Mouse (Mus musculus) hindbrain, embryonic 11.5 days (tissue): ENCODE measurements at regions not wholly inside any gene's neighbourhood (a gene's known extent, or its start where the extent isn't known, plus 50 kb on each side); places are given as distances from the start of the nearest gene placed in this dataset.

Experiments used
- ATAC-seq: fragments of 200-750 bp; cut with Nextera tagmentation; 2 replicates; pipeline ENCODE4 v1.8.0; 2017; ENCODE audit warnings: mild to moderate bottlenecking, moderate TSS enrichment, moderate library complexity; ENCODE audit not compliant: low FRiP score
- DNase-seq: peaks from one replicate; pipeline ENCODE4 v3.0.0-alpha.2; 2015; ENCODE audit warnings: low spot score
- H3K27ac ChIP-seq: fragments of 300-500 bp; sonication (generic); 2 replicates; pipeline ENCODE4 v1.5.1; 2014; ENCODE audit warnings: mild to moderate bottlenecking, low read depth, low read length
- H3K27me3 ChIP-seq: fragments of 300-500 bp; sonication (generic); 2 replicates; pipeline ENCODE4 v1.6.1; 2014; ENCODE audit warnings: mild to moderate bottlenecking, low read length, moderate library complexity, mixed read lengths; ENCODE audit not compliant: control insufficient read depth, insufficient read depth
- H3K36me3 ChIP-seq: fragments of 300-500 bp; sonication (generic); 2 replicates; pipeline ENCODE4 v1.6.1; 2014; ENCODE audit warnings: mild to moderate bottlenecking, low read length, moderate library complexity, mixed read lengths; ENCODE audit not compliant: control insufficient read depth, insufficient read depth
- H3K4me1 ChIP-seq: fragments of 300-500 bp; sonication (generic); replicated peaks from 2 replicates; pipeline ENCODE4 v1.6.1; 2014; ENCODE audit warnings: low read length, mixed read lengths; ENCODE audit not compliant: control insufficient read depth, insufficient read depth
- H3K4me2 ChIP-seq: fragments of 300-500 bp; sonication (generic); replicated peaks from 2 replicates; pipeline ENCODE4 v1.6.1; 2014; ENCODE audit warnings: mild to moderate bottlenecking, low read depth, low read length
- H3K4me3 ChIP-seq: fragments of 300-500 bp; sonication (generic); 2 replicates; pipeline ENCODE4 v1.5.1; 2014; ENCODE audit warnings: low read depth, low read length
- H3K9ac ChIP-seq: fragments of 300-500 bp; sonication (generic); 2 replicates; pipeline ENCODE4 v1.6.1; 2014; ENCODE audit warnings: low read depth, low read length
- H3K9me3 ChIP-seq: fragments of 300-500 bp; sonication (generic); 2 replicates; pipeline ENCODE4 v1.6.1; 2016; ENCODE audit warnings: low read length; ENCODE audit not compliant: control insufficient read depth
- WGBS: fragments of 180-500 bp; shearing (Covaris S2); extraction: QIAGEN DNeasy Blood & Tissue Kit; methylation state at CpG from one replicate; pipeline ENCODE4 v1.1.7; 2014; 5-methylcytosine and 5-hydroxymethylcytosine counted together

- DNase-seq: no peak
- WGBS: 85% methylated on average over 3 of the region's 3 CpGs
Observed at GRCm38 (mm10) chr10:117579210-117579609, 50.1 kb upstream of the Cpm start.

DNA sequence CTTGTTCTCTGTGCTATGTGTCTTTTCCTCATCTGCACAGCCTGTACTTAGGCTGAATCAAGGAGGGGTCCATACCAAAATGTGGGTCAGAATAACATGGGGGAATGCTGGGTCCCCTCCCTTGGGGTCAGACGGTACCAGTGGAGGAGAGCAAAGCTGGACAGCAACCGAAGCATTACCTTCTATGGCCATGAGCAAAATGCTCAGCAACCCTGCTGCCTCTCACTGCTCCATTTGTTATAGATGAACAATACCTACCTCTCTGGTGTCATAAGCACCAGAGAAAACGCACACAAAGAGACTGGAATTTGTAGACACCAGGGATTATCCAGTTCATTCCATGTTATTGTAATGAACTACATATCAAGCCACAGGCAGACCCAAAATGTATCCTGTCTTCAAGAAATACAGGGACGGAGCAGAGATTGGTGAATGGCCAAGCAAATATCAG, 50.6 kb upstream of the Cpm start:
- WGBS: 88% methylated on average over 4 of the region's 4 CpGs
- Histone ChIP-seq H3K27me3 (no peaks in the 10 kb centered on the region), H3K36me3 (no peaks in the 10 kb centered on the region), H3K4me3 (no peak overlapping the region), H3K27ac (no peak overlapping the region), H3K4me1 (no peaks in the 10 kb centered on the region), H3K9ac (no peak overlapping the region), H3K9me3 (no peaks in the 10 kb centered on the region), H3K4me2 (no peak overlapping the region)
- ATAC-seq: no peak
- DNase-seq: no peak

More at GRCm38 (mm10) chr10:117579210-117579609, 50.1 kb upstream of the Cpm start:
- H3K9ac ChIP-seq: no peak overlapping the region
- no peak overlapping the region for H3K4me2 ChIP-seq
- H3K27ac ChIP-seq: no peak overlapping the region
- ATAC-seq: no peak
- no peaks in the 10 kb centered on the region for H3K36me3 ChIP-seq
- H3K4me1 ChIP-seq: no peaks in the 10 kb centered on the region
- no peaks in the 10 kb centered on the region for H3K27me3 ChIP-seq
- H3K9me3 ChIP-seq: no peaks in the 10 kb centered on the region
- no peak overlapping the region for H3K4me3 ChIP-seq

DNA sequence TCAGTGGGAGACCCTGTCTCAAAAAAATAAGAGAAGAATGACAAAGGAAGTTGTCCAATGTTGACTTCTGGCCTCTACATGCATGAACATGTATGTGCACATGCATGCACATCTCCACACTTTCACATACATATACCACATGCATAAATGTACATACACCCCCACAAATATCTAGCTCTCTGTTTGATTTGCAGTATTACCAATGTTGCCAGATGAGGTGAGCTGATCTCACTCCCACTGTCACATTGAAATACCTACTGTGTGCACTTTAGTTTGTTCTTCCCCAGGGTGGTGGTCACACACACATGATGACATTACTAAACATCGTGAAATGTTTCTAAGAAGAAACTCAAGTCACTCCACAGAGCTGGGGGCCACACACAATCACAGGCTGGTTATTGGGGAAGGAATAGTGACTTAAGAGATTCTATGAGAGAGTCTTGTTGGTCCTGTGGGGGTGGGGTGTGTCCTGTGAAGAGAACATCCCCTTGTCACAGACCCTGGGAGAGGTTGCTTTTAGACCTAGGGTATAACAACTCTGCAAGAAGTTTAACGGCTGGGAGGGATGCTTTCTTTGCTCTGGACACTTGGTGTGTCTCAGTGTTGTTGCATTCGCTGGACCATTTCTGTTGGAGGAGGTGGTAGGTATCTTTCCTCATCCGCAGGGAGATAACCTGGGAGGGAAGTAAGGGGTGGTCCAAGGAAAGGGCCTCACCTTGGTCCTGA, 51.2 kb upstream of the Cpm start:
- Histone ChIP-seq H3K9me3 (no peaks in the 10 kb centered on the region), H3K27ac (no peak overlapping the region), H3K4me3 (no peak overlapping the region), H3K4me2 (no peak overlapping the region), H3K9ac (no peak overlapping the region), H3K27me3 (no peaks in the 10 kb centered on the region), H3K4me1 (no peaks in the 10 kb centered on the region), H3K36me3 (no peaks in the 10 kb centered on the region)
- DNase-seq (no peak), ATAC-seq (no peak)
- 92% methylated on average over 4 of the region's 4 CpGs for WGBS

DNA sequence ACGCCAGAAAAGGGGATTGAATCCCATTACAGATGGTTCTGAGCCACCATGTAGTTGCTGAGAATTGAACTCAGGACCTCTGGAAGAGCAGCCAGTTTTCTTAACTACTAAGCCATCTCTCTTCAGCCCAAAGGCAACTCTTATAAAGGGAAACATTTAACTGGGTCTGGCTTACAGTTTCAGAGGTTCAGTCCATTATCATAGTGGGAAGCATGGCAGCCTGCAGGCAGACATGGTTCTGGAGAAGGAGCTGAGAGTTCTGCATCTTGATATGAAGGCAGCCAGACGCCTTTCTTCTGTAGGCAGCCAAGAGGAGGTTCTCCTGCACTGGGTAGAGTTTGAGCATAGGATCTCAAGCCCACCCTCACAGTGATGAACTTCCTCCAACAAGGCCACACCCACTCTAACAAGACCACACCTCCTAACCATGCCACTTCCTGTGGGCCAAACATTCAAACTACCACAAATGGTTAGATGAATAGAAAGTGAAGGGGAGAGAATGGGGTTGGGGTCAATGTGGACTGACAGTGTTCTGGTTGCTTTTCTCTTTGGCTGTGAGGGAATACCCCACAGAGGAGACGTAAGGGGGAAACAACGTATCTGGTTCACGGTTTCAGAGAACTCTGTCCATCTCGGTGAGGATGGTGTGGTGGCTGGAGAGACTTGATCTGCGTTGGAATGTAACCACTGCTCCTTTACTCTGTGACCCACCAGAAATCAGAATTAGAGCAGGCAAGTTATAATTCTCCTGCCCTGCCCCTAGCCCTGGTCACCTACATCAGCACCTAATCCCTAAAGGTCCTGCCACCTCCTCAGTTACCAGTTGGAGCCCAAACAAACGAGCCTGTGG, 52.2 kb upstream of the Cpm start:
- no peak overlapping the region for H3K9ac ChIP-seq
- no peak overlapping the region for H3K27ac ChIP-seq
- no peak overlapping the region for H3K4me2 ChIP-seq
- no peak overlapping the region for H3K4me3 ChIP-seq
- no peak for ATAC-seq
- no peaks in the 10 kb centered on the region for H3K27me3 ChIP-seq
- no peak for DNase-seq
- H3K36me3 ChIP-seq: no peaks in the 10 kb centered on the region
- WGBS: 87% methylated on average over 8 of the region's 8 CpGs
- H3K9me3 ChIP-seq: no peaks in the 10 kb centered on the region
- H3K4me1 ChIP-seq: no peaks in the 10 kb centered on the region

DNA sequence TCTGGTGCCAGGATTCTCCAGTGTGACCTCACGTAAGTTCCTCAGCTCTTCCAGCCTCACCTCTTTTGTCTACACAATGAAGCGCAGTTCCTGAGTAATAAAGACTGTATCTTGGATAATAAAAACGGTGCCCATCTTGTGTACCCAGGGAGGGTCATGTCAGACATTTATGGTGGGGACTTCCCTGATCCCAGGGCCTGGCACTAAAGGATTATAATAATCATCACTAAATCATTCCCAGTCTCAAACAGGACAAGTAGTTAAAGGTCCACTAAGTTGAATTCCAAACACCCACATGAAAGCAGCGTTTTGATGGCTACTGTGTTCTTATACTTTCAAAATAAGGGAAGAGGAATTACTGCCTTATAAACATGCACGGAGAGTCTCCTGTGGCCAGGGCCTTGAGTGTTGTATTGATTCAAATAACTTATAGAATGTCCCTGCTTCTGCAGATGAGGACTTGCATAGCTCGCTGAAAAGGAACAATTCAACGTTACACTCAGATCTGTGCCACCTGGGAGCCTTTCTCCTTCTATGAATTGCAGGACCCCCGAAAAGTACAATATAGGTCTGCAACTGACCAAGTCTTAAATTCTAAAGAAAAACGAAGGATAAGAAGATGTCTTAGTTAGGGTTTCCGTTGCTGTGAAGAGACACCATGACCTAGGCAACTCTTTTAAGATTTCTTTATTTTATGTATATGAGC, 53.0 kb upstream of the Cpm start:
- Histone ChIP-seq H3K9me3 (no peaks in the 10 kb centered on the region), H3K4me1 (no peaks in the 10 kb centered on the region), H3K4me2 (no peak overlapping the region), H3K4me3 (no peak overlapping the region), H3K9ac (no peak overlapping the region), H3K27ac (no peak overlapping the region), H3K27me3 (no peaks in the 10 kb centered on the region), H3K36me3 (no peaks in the 10 kb centered on the region)
- 87% methylated on average over 10 of the region's 10 CpGs for WGBS
- DNase-seq (no peak), ATAC-seq (no peak)

GRCm38 (mm10) chr10:117575404-117576153, 53.7 kb upstream of the Cpm start:
- no peak for ATAC-seq

DNA sequence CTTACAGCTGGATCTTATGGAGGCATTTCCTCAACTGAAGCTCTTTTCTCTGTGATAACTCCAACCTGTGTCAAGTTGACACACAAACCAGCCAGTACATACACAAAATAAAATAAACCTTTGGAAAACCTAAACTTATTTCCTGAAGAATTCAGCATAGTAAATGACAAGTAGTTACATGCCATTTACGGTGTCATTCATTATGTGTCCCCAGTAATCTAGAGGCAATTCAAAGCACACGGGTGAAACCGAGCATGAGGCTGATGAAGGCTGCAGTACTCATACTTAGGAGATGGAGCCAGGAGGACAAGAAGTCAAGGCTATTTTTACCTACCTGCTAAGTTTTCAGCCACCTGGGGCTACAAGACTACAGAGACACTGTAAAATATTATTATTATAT, 54.4 kb upstream of the Cpm start:
- no peaks in the 10 kb centered on the region for H3K9me3 ChIP-seq
- H3K27ac ChIP-seq: no peak overlapping the region
- ATAC-seq: no peak
- no peak overlapping the region for H3K4me3 ChIP-seq
- H3K4me2 ChIP-seq: no peak overlapping the region
- H3K4me1 ChIP-seq: no peaks in the 10 kb centered on the region
- no peaks in the 10 kb centered on the region for H3K36me3 ChIP-seq
- no peak for DNase-seq
- H3K27me3 ChIP-seq: no peaks in the 10 kb centered on the region
- no peak overlapping the region for H3K9ac ChIP-seq
- 85% methylated on average over 3 of the region's 3 CpGs for WGBS

More at GRCm38 (mm10) chr10:117575404-117576153, 53.7 kb upstream of the Cpm start:
- 58% methylated on average over 14 of the region's 14 CpGs for WGBS
- no peaks in the 10 kb centered on the region for H3K4me1 ChIP-seq
- DNase-seq: no peak
- no peak overlapping the region for H3K9ac ChIP-seq
- no peak overlapping the region for H3K4me2 ChIP-seq
- H3K36me3 ChIP-seq: no peaks in the 10 kb centered on the region
- no peak overlapping the region for H3K4me3 ChIP-seq
- H3K9me3 ChIP-seq: no peaks in the 10 kb centered on the region
- H3K27me3 ChIP-seq: no peaks in the 10 kb centered on the region
- H3K27ac ChIP-seq: no peak overlapping the region

DNA sequence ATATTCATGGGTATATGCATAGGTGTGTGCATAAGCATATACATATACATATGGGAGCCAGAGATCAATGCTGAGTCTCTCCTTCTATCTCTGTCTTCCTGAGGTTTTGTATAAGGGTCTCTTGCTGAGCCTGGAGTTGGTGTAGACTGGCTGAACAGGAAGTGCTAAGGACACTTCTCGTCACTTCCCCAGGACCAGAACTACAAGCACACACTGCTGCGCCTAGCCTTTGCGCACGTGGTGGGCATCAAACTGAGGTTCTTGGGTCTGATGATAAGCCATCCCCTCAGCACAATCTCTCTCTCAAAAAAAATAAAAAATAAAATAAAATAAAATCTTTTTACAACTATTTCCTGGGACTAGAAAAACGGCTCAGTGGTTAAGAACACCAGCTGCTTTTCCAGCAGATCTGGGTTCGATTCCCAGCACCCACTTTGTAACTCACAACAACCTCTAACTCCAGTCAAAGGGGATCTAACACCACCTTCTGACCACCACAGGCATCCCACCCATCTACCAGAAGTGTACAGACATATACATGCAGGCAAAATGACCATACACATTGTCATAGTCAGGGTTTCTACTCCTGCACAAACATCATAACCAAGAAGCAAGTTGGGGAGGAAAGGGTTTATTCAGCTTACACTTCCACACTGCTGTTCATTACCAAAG, 55.1 kb upstream of the Cpm start:
- H3K36me3 ChIP-seq: no peaks in the 10 kb centered on the region
- 92% methylated on average over 6 of the region's 6 CpGs for WGBS
- no peaks in the 10 kb centered on the region for H3K4me1 ChIP-seq
- no peak overlapping the region for H3K27ac ChIP-seq
- no peak overlapping the region for H3K9ac ChIP-seq
- no peak overlapping the region for H3K4me3 ChIP-seq
- H3K4me2 ChIP-seq: no peak overlapping the region
- no peak for DNase-seq
- no peaks in the 10 kb centered on the region for H3K9me3 ChIP-seq
- ATAC-seq: no peak
- no peaks in the 10 kb centered on the region for H3K27me3 ChIP-seq
